Mouse (Mus musculus) stomach, postnatal 0 days (tissue): ENCODE measurements at regions not wholly inside any gene's neighbourhood (a gene's known extent, or its start where the extent isn't known, plus 50 kb on each side); places are given as distances from the start of the nearest gene placed in this dataset.

ENCODE experiments used
- ATAC-seq: fragments of 200-750 bp; cut with Nextera tagmentation; 2 replicates; pipeline ENCODE4 v1.8.0; 2017; ENCODE audit not compliant: low FRiP score, low TSS enrichment
- DNase-seq: peaks from one replicate; pipeline ENCODE4 v3.0.0-alpha.2; 2016; ENCODE audit warnings: low spot score
- H3K27ac ChIP-seq: fragments of 300-500 bp; sonication (generic); replicated peaks from 2 replicates; pipeline ENCODE4 v1.5.1; 2014; ENCODE audit warnings: mild to moderate bottlenecking, control low read depth
- H3K27me3 ChIP-seq: fragments of 300-500 bp; sonication (generic); 2 replicates; pipeline ENCODE4 v1.6.1; 2014; ENCODE audit warnings: low read length; ENCODE audit not compliant: control insufficient read depth, insufficient read depth
- H3K36me3 ChIP-seq: fragments of 300-500 bp; sonication (generic); 2 replicates; pipeline ENCODE4 v1.6.1; 2014; ENCODE audit warnings: low read length, mixed read lengths; ENCODE audit not compliant: control insufficient read depth, insufficient read depth
- H3K4me1 ChIP-seq: fragments of 300-500 bp; sonication (generic); replicated peaks from 2 replicates; pipeline ENCODE4 v1.6.1; 2014; ENCODE audit warnings: antibody characterized with exemption; ENCODE audit not compliant: control insufficient read depth, insufficient read depth
- H3K4me2 ChIP-seq: fragments of 300-500 bp; sonication (generic); replicated peaks from 2 replicates; pipeline ENCODE4 v1.6.1; 2014; ENCODE audit warnings: low read depth, mild to moderate bottlenecking, control low read depth, moderate library complexity
- H3K4me3 ChIP-seq: fragments of 300-500 bp; sonication (generic); 2 replicates; pipeline ENCODE4 v1.5.1; 2014; ENCODE audit warnings: low read depth, low read length, control low read depth
- H3K9ac ChIP-seq: fragments of 300-500 bp; sonication (generic); 2 replicates; pipeline ENCODE4 v1.6.1; 2014; ENCODE audit warnings: mild to moderate bottlenecking, low read length, control low read depth, mixed read lengths
- H3K9me3 ChIP-seq: fragments of 300-500 bp; sonication (generic); 2 replicates; pipeline ENCODE4 v1.6.1; 2016; ENCODE audit warnings: low read length; ENCODE audit not compliant: control insufficient read depth
- CTCF ChIP-seq: IDR thresholded peaks from 2 replicates; pipeline ENCODE4 v1.5.1; 2016; ENCODE audit warnings: antibody characterized with exemption, low read depth, mild to moderate bottlenecking, moderate library complexity
- EP300 ChIP-seq: optimal IDR thresholded peaks from 2 replicates; pipeline ENCODE3; 2016; ENCODE audit warnings: antibody characterized with exemption
- WGBS: fragments of 180-500 bp; shearing (Covaris S2); extraction: QIAGEN DNeasy Blood & Tissue Kit; methylation state at CpG from one replicate; pipeline ENCODE4 v1.1.7; 2014; 5-methylcytosine and 5-hydroxymethylcytosine counted together

DNA sequence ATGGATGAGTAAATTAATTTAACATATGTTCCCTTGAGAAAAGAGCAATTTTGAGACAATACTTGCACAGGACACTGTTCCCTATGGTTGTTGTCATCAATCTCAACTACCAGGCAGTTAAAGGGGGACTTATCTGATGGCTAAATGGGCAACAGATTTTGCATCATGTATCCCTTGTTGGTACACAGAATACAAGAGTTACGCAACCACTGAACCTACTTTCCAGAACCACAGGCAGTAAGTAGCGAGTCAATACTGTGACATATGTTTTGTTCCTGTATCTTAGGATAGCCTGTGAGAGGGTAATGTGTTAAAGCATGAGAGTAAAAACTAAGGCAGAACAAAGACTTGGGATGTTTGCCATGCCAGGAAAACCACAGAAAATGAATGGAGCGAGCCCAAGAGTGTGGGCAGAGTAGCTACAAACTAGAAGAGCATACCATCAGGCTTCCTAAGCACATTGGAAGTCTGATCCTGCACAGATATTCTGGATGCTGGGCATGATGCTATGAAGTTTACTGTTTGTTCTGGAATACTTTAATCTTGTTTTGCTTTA is 830.3 kb upstream of the Lrrc4c start:
- Histone ChIP-seq H3K4me1 (no peaks in the 10 kb centered on the region), H3K4me2 (no peak overlapping the region), H3K36me3 (no peaks in the 10 kb centered on the region), H3K27me3 (no peaks in the 10 kb centered on the region), H3K4me3 (no peak overlapping the region), H3K9me3 (no peaks in the 10 kb centered on the region), H3K27ac (no peak overlapping the region), H3K9ac (no peak overlapping the region)
- TF ChIP-seq CTCF (no peak), EP300 (no peak)
- no peak for DNase-seq
- no peak for ATAC-seq
- 81% methylated on average over 3 of the region's 3 CpGs for WGBS

DNA sequence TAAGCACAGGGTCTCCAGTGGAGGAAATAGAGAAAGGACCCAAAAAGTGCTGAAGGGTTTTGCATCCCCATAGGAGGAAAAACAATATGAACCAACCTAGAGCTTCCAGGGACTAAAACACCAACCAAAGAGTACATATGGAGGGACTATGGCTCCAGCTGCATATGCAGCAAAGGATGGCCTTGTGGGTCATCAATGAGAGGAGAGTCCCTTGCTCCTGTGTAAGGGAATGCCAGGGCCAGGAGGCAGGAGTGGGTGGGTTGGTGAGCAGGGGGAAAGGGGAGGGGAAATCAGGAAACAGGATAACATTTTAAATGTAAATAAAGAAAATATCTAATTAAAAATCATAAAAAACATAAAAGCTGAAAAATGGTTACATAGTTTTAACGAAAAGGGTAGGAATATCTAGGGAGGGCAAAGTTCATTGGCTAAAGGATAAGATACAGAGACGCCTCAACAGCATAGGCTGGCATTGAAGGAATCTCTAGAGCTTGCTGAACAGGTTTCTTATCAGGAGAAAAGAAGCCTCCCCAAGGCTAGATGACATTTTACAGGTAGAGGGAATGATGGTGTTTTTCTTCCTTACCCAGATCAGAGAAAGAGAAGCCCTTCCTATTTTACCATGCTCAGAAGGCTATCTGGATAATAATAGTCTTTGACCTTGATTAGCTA is 823.8 kb upstream of the Lrrc4c start:
- DNase-seq = no peak
- Histone ChIP-seq H3K36me3 (no peaks in the 10 kb centered on the region), H3K27ac (no peak overlapping the region), H3K4me3 (no peak overlapping the region), H3K27me3 (no peaks in the 10 kb centered on the region), H3K9ac (no peak overlapping the region), H3K4me1 (no peaks in the 10 kb centered on the region), H3K9me3 (no peaks in the 10 kb centered on the region), H3K4me2 (no peak overlapping the region)
- no peak for ATAC-seq
- no peak for TF ChIP-seq CTCF
- TF ChIP-seq EP300 = no peak
- WGBS = 60% methylated on average over 2 of the region's 2 CpGs

DNA sequence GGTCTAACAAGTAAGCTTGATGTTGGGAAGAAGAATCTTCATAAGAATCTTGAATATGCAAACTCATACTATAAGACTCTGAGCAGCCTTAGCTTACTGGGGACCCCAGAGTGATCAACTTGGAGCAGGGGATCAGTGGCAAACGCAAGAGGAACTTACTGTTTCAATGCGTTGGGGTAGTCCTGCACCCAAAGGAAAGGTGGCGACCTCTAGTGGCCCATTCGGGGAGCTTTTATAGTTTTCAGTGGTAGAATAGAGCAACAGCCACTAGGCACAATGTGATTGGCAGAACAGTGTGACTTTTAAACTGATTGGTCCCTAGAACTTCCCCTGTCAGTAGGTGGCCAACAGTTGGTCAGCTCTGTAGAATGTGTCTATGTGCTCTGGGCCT is 823.3 kb upstream of the Lrrc4c start:
- no peaks in the 10 kb centered on the region for H3K9me3 ChIP-seq
- peak; percentile 16 for DNase-seq
- WGBS = 37% methylated on average over 4 of the region's 4 CpGs
- TF ChIP-seq EP300 (no peak), CTCF (peak; percentile 48)
- no peak overlapping the region for H3K27ac ChIP-seq
- no peaks in the 10 kb centered on the region for H3K36me3 ChIP-seq
- no peak overlapping the region for H3K9ac ChIP-seq
- H3K4me3 ChIP-seq = no peak overlapping the region
- H3K27me3 ChIP-seq = no peaks in the 10 kb centered on the region
- ATAC-seq = no peak
- no peaks in the 10 kb centered on the region for H3K4me1 ChIP-seq
- no peak overlapping the region for H3K4me2 ChIP-seq

DNA sequence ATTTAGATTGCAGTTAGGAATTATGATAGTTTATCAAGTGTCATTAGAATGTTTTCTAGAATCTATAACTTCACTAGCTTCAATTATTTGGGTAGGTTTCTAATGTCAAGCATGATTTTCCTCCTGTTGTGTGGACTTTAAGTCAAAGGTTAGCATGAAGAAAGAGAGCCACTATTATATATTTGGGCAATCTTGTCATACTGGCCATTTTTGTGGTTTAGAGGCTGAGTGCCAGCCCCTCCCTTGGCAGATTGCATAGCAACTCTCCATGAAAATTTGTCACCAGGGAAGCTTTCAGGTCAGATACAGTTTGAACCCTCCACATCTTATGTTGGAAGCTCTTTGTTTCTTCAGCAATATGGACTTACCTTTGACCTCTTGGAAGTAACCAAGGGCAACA is 806.7 kb upstream of the Lrrc4c start:
- TF ChIP-seq EP300 (no peak), CTCF (no peak)
- DNase-seq = no peak

DNA sequence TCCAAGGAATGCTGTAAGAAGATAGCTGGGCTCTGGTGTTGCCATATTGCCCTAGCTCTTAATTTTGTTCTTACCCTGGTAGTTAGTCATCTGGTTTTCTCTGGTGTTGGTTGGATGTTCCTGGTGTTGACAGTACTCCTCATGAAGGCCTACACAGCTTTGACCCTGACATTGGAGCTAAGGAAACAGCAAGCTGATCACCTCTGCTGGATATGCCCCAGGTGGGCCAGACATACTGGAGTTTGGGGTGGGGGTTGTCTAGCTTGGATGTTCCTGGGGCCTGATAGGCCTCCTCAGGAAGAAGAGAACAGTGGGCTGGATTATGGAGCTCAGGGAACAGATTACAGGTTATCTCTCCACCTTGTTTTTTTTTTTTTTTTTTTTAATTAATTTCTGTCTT is 796.3 kb upstream of the Lrrc4c start:
- TF ChIP-seq EP300 = no peak
- TF ChIP-seq CTCF = no peak
- Histone ChIP-seq H3K4me3 (no peak overlapping the region), H3K27ac (no peak overlapping the region), H3K9me3 (no peaks in the 10 kb centered on the region), H3K27me3 (no peaks in the 10 kb centered on the region), H3K9ac (no peak overlapping the region), H3K36me3 (no peaks in the 10 kb centered on the region), H3K4me2 (no peak overlapping the region), H3K4me1 (no peaks in the 10 kb centered on the region)
- DNase-seq (no peak), ATAC-seq (no peak)

More for the DNA sequence above, 806.7 kb upstream of the Lrrc4c start:
- no peak overlapping the region for H3K27ac ChIP-seq
- no peaks in the 10 kb centered on the region for H3K9me3 ChIP-seq
- H3K36me3 ChIP-seq = no peaks in the 10 kb centered on the region
- no peak overlapping the region for H3K4me2 ChIP-seq
- no peak overlapping the region for H3K9ac ChIP-seq
- no peaks in the 10 kb centered on the region for H3K27me3 ChIP-seq
- no peak overlapping the region for H3K4me3 ChIP-seq
- ATAC-seq = no peak
- no peaks in the 10 kb centered on the region for H3K4me1 ChIP-seq

DNA sequence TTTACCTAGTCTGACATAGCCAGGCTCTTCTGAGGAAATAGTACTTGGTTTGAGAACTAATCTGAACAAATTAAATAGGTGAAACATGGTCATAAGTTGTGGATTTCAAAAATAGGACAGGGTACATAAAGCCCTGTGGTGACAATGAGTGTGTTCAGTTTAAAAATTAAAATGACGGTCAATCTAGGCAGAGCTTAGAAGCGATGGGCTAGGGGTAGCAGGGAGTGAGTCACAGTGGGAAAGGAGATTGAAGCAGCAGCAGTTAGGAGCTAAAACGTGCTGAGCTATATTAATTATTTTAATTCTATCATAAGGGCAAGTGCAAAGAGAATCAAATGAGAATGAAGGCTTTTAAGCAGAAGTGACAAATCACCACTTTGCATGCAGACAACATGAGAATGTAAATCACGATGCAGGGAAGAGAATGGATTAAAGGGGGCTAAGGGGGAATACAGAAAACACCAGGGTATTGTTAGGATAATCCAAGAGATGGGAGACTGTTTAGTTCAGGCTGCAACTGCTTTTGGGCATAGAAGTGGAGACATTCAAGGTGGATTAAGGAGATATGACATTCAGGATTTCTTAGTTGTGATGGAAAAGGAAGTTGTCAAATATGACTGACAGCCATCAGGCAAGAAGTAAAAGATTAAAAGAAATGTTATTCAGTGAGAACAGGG is 793.2 kb upstream of the Lrrc4c start:
- no peak for TF ChIP-seq EP300
- no peak for TF ChIP-seq CTCF
- H3K36me3 ChIP-seq = no peaks in the 10 kb centered on the region
- no peaks in the 10 kb centered on the region for H3K9me3 ChIP-seq
- no peak overlapping the region for H3K27ac ChIP-seq
- H3K9ac ChIP-seq = no peak overlapping the region
- no peaks in the 10 kb centered on the region for H3K4me1 ChIP-seq
- no peak overlapping the region for H3K4me2 ChIP-seq
- DNase-seq (no peak), ATAC-seq (no peak)
- H3K4me3 ChIP-seq = no peak overlapping the region
- WGBS = 53% methylated on average over 4 of the region's 4 CpGs
- no peaks in the 10 kb centered on the region for H3K27me3 ChIP-seq
